Mouse (Mus musculus): Measurements from ENCODE around the gene Tbc1d2.
"Not testable (repeated sequence)": the region's sequence is repeated elsewhere in the genome, so short reads cannot be mapped to it uniquely, and the experiment has no call there.

The Tbc1d2 gene

DNA sequence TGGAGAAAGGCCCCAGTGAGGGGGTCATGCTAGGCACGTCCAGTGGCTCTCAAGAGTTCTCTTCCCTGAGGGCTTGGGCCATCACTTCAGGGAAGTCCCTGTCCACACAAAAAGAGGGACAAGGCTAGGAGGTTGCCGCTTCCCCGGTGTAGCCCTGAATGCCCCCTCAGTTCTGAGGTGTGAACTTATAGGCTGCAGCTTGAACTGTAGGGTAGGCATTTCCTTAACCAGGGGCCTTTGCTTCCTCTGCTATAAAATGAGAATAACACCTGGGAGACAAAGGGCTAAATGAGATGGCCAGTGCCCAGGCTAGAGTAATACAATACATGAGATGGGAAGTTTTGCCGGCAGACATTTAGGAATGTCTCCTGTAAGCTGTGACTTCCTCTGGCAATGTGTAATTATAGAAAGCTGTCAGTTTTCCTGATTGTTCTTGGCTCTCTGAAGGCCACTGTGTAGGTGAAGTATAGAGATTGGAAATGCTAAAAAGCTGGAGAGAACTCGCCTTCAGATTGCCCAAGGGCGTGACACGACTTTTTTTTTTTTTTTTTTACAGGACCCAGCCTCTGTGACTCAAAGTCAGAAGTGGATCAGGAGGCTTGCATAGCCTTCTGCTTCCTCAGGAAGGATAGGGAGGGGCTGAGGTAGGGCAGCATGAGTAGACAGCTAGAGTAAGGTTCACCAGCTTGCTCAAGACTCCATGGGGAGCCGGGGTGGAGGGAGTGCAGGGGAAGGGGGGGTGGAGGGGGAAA lies 6.9 kb downstream of the Tbc1d2 start:
- peak in 1 of 2 experiments; percentile 54 for DNase-seq (ENCODE audit: low spot score in 2 of 2)

DNA sequence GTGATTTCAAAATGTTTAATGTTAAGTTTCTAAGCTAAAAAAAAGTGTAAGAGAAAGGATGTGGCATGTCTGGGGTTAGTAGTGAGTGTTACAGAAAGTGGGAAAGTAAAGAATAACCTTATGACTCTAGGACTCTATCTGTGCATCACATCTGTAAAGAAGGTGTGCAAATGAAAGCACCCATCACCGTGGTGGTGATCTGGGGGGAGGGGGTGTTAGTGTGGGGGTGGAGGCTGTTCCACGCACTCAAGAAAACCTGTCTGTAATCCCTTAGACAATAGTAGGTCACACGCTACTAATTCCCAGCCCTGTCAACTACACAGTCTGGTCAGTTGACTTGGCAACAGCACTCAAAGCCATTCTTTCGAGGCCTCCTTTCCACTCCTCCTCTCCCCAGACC lies 8.7 kb downstream of the Tbc1d2 start:
- no peak for DNase-seq (ENCODE audit: low spot score in 2 of 2)

- DNase-seq (ENCODE audit: low spot score in 2 of 2): peak in 1 of 2 experiments; percentile 45
Observed at GRCm38 (mm10) chr4:46639866-46640265, 10.1 kb downstream of the Tbc1d2 start.

DNA sequence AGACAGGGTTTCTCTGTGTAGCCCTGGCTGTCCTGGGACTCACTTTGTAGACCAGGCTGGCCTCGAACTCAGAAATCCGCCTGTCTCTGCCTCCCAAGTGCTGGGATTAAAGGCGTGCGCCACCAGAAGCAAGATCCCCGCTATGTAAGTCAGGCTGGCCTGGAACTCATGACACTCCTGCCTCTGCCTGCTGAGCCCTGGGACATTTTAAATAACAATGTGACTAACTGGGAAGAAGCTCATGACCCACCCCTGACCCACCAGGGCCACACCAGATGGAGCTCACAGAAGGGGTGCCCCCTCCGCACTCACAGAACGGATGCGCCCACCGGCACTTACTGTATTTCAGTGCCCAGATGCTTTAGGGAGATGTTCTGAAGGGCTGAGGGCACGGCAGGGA lies 12.8 kb downstream of the Tbc1d2 start:
- DNase-seq (ENCODE audit: low spot score in 2 of 2): not testable (repeated sequence)

DNA sequence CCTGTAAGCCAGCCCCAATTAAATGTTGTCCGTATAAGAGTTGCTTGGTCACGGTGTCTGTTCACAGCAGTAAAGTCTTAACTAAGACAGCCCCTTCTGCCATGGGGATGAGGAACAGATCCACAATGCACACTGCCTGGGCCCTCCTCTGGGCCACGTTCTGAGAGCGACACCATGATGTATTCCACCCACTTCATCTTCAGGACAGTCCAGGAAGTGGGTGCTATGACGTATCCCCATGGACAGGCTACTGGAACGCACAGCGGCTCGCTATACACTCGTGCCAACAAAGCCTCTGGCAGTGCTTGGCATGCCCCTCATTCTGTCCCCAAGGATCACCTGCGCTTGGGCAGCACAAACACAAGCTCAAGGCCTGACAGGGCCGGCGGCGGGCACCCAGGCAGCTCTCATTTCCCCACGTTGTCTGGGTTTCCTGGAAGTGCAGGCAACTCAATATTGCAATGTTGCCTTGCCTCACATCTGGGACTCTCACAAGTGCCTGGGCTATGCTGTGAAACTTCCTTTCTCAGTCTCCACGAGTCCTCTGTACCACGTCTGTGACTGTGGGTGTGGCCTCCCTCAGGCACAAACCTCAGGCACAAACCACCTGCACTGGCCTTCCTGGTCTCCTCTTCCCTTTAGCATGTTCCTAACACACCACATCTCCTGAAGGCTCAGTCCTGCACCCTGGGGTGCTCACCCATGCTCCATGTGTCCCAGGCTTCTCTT lies 14.1 kb downstream of the Tbc1d2 start:
- DNase-seq (ENCODE audit: low spot score in 2 of 2): no peak

- DNase-seq (ENCODE audit: low spot score in 2 of 2): no peak
Observed at GRCm38 (mm10) chr4:46634881-46635280, 15.1 kb downstream of the Tbc1d2 start.

DNA sequence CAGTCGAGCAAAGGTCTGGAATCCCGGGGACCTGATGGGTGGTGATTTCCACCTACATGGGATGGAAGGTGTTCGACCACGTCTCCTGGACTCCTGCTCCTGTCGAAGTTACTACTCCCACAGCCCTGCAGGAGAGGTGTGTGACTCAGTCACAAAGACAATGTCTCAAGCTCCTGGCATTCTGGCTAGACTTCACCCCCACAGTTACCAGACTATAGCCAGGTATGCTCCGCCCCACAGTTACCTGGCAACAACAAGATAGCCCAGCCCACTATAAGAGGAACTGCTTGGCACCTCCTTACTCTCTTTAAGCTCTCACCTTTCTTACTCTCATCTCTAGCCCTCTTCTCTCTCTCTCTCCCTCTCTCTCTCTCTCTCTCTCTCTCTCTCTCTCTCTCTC lies 16.4 kb downstream of the Tbc1d2 start:
- DNase-seq (ENCODE audit: low spot score in 2 of 2): not testable (repeated sequence)

- no peak for DNase-seq (ENCODE audit: low spot score in 2 of 2)
Observed at GRCm38 (mm10) chr4:46632465-46632864, 17.5 kb downstream of the Tbc1d2 start.

GRCm38 (mm10) chr4:46630390-46630789 lies 19.6 kb downstream of the Tbc1d2 start:
- no peak for DNase-seq (ENCODE audit: low spot score in 2 of 2)

DNA sequence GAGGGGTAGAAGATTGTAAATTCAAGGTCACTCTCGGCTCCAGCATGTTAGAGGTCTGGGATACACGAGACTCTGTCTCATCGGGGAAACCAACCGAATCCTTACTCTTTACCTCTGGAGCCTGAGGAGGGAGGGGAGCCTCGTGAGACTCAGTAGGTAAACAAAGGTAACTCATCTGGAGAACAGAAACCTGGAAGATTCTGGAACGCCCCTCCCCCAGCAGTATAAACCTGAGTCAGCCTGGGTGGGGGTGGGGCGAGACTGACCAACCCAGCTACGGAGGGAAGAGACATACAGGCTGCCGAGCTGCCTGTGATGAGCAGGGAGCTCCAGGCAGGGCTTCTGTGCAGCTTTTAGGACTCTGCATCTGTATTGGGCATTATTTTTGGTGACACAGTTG lies 21.1 kb downstream of the Tbc1d2 start:
- no peak for DNase-seq (ENCODE audit: low spot score in 2 of 2)

- DNase-seq (ENCODE audit: low spot score in 2 of 2): no peak
Observed at GRCm38 (mm10) chr4:46628081-46628480, 21.9 kb downstream of the Tbc1d2 start.

DNA sequence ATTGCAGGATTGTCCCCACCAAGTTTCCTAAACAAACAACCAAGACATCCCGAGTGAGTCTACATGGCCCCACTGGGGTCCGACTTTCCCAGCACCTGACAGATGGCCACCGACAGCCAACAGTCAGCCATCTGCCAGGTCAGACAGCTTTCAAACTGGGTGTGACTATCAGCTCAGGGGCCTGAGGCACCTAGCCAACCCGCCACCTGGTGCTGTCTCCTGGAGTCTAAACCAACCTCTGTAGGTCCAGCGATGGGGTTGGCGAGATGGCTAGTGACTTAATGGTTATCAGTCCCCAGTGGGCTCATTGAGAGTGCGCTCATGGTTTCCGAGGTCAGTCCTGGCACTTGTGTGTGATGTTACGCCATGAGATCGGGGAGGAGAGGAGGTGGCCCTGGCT lies 24.9 kb downstream of the Tbc1d2 start:
- DNase-seq (ENCODE audit: low spot score in 2 of 2): no peak

- no peak for DNase-seq (ENCODE audit: low spot score in 2 of 2)
Observed at GRCm38 (mm10) chr4:46623007-46623406, 27.0 kb downstream of the Tbc1d2 start.

DNA sequence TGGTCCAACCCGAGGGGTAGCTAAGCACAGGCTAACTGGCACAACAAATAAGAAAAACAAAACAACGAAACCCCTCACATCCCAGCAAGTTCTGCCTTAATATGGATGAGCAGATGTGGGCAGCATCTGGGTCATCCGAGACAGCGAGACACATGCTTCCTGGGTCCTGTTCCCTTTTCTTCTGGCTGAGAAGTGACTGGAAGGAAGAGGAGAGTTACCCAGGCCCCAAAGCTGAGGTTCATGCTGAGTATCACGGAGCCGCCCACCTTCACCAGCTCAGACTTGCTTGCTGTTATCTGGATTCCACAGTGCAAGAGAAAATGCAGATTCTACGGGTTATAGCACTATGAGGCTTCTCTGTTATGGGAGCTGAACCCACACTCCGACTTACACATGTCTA lies 29.1 kb downstream of the Tbc1d2 start:
- DNase-seq (ENCODE audit: low spot score in 2 of 2): no peak

GRCm38 (mm10) chr4:46620330-46620729 lies 29.7 kb downstream of the Tbc1d2 start:
- no peak for DNase-seq (ENCODE audit: low spot score in 2 of 2)

GRCm38 (mm10) chr4:46618196-46618817 lies 31.7 kb downstream of the Tbc1d2 start:
- no peak for DNase-seq (ENCODE audit: low spot score in 2 of 2)

- DNase-seq (ENCODE audit: low spot score in 2 of 2): no peak
Observed at GRCm38 (mm10) chr4:46617408-46617807, 32.6 kb downstream of the Tbc1d2 start.

DNA sequence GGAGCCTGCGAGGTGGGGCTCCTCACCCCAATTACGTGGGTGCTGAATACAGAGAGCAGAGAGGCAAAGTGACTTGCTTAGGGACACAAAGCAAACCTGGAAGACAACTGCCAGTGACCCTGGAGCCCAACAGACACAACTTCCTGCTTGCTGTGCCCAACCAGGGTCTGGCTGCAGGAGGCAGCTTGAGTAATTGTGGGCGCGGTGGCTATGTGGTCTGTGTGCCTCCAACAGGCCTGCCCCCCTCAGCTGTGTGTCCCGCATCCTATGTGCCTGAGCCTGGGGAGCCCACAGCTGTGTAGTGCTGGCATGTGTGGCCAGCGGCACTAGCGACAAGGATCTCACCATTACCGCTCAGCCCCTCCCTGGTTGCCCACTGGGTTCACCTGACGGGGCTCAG lies 35.4 kb downstream of the Tbc1d2 start:
- DNase-seq (ENCODE audit: low spot score in 2 of 2): no peak

DNA sequence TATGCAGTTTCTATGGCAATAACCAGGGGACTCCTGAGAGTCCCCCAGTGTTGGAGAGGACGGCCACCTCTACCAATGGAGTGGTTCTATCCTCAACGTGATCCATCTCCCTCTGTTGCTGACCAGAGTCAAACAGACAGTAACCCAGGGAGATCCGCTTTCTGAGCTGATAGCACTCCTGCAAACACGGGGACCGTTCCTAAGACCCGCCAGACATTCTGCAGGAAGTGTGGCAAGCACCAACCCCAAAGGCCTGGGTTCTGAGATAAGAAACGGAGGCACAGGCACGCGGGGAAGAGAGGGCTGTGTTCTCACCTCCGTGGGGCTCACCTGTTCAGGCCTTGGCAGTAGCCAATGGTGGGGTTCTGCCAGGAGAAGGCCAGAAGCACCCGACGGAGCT lies 36.4 kb downstream of the Tbc1d2 start:
- no peak for DNase-seq (ENCODE audit: low spot score in 2 of 2)

DNA sequence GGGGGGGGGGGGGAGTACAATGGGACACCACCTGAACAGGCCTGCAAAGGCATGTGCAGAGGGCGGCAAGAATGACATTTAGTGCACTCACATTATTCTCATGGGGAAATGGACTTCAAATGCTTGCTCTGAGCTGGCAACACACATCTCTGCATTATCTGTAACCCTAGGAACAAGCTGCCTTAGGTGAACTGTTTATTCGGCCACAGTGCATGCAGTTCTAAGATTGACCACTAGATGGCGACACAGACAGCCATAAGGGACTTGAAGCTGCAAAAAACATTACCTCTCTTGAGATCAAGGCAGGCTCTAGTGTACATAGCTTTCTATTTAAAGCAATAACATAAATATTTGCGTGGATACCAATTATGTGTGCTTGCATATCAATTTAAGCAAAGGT lies 38.8 kb downstream of the Tbc1d2 start:
- peak; percentile 71 for DNase-seq (ENCODE audit: low spot score in 2 of 2)

DNA sequence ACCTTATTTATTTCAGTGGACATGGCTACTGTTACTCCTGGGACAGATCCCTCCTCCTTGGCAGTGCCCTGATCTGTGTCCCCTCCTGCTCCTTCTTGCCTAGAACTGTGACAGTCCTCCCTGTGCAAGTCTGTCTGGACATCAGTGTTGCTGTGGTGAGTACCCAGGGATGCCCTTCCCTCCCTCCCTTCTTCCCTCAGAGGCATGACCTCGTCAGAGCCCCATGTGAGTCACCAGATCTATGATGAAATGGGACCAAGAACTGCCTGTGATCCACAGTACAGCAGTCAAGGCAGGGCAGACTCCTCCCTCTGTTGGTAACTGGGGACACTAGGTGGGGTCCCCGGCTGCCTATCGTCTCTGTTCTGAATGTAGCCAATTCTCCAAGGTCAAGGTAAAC lies 42.4 kb downstream of the Tbc1d2 start:
- DNase-seq (ENCODE audit: low spot score in 2 of 2): no peak

DNA sequence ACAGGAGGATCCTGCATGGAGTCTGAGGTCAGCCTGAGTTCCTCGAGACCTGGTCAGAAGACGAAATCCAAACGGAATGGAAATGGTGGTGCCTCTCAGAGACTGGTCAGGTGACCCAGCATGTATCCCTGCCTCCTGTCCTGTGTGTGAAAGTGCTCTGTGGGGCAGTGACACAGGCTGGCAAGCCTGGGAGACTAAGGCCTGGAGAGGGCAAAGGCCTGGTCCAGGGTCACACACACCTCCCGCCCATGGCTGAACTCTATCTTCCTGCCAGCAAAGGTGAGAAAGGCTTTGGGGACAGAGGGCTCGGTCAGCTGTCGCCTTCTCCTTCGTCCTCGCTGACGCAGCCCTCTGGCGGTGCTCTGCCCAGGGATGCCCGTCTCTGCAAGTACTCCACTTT lies 44.6 kb downstream of the Tbc1d2 start:
- DNase-seq (ENCODE audit: low spot score in 2 of 2): no peak

DNA sequence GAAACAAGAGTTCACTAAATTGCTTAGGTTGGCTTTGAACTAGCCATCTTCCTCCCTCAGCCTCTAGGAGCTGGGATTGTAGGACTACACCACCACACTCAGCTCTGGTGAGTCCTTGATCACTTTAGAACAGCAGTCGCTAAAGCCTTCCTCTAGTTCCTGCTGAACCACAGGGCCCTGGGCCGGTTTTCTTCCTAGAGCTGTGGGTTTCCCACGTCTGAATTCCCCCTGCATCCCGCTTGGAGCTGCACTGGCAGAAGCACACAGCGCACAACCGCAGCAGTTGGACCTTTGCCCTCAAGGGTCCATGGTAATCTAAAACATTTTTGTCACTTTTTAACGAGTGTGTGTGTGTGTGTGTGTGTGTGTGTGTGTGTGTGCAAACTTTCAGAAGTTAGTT lies 47.3 kb downstream of the Tbc1d2 start:
- DNase-seq (ENCODE audit: low spot score in 2 of 2): no peak
